Mouse (Mus musculus) heart, postnatal 0 days (tissue): ENCODE measurements around the gene Tardbp.

Source experiments
- CTCF ChIP-seq: IDR thresholded peaks from 2 replicates; pipeline ENCODE4 v1.5.1; 2016; ENCODE audit warnings: antibody characterized with exemption, control low read depth, low read depth
- EP300 ChIP-seq: IDR thresholded peaks from 2 replicates; pipeline ENCODE4 v1.6.1; 2016; ENCODE audit warnings: antibody characterized with exemption, low read depth

DNA sequence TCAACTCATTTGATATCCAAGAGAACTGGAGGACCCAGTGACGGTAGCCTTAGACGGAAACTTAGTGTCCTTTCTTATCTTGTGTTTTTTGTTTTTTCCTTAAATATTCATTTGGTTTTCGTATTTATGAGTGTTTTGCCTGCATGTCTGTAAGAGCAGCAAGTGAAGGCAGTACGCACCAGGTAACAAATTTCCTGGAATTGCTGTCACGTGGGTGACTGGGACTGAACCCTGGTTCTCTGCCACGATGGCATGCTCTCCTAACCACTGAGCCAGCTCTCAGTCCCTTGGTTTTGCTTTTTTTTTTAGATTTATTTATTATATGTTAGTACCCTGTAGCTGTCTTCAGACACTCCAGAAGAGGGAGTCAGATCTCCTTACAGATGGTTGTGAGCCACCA, 18.1 kb upstream of the Tardbp start:
- TF ChIP-seq CTCF (no peak), EP300 (no peak)
